14 mouse cellular contexts compared by ENCODE assay signal in genomic region chr17:49796116-49796515, GRCm38 (mm10).
"Had no signal": no experiment of that assay in that cellular context is flagged by ENCODE, and none has a peak within 500 bp of the region (broad histone marks: within the 10 kb centered on the region; RNA-seq: fewer than 3 reads in every experiment).

No protein-coding gene starts in this region.

- DNase-seq: kidney, adult 8-10 months; kidney, postnatal 14 days; lung, embryonic 14.5 days; lung, postnatal 10 days; lung, postnatal 4 days; right cerebral cortex, adult 18-20 months; right cerebral cortex, postnatal 25 days had no signal

- H3K36me3 ChIP-seq: limb, embryonic 15.5 days; liver, embryonic 12.5 days; midbrain, embryonic 12.5 days; neural tube, embryonic 15.5 days had no signal

- H3K27ac ChIP-seq: left cerebral cortex, adult 2 months; limb, embryonic 15.5 days; liver, embryonic 12.5 days; midbrain, embryonic 12.5 days; neural tube, embryonic 15.5 days had no signal

- H3K27me3 ChIP-seq: limb, embryonic 15.5 days; liver, embryonic 12.5 days; midbrain, embryonic 12.5 days; neural tube, embryonic 15.5 days had no signal

- H3K9me3 ChIP-seq: limb, embryonic 15.5 days; liver, embryonic 12.5 days; neural tube, embryonic 15.5 days had no signal

- H3K4me3 ChIP-seq: left cerebral cortex, adult 2 months; limb, embryonic 15.5 days; liver, embryonic 12.5 days; midbrain, embryonic 12.5 days; myocyte; neural tube, embryonic 15.5 days had no signal

- H3K4me2 ChIP-seq: limb, embryonic 15.5 days; liver, embryonic 12.5 days; lung, embryonic 14.5 days; midbrain, embryonic 12.5 days; neural tube, embryonic 15.5 days had no signal

- H3K4me1 ChIP-seq: liver, embryonic 12.5 days; midbrain, embryonic 12.5 days; neural tube, embryonic 15.5 days had no signal

- ATAC-seq: intestine, postnatal 0 days; liver, embryonic 12.5 days had no signal

- H3K9ac ChIP-seq: limb, embryonic 15.5 days; liver, embryonic 12.5 days; lung, embryonic 14.5 days; midbrain, embryonic 12.5 days; neural tube, embryonic 15.5 days had no signal
